17 mouse cellular contexts compared by ENCODE assay signal in genomic region chr14:34564646-34565045, GRCm38 (mm10). TPM values are rescaled to one million over a fixed set of nuclear protein-coding genes. Genes with fewer than 3 reads are reported as not detected.
A peak's percentile ranks its signal among the peaks of the same experiment; 100 is the strongest.
DNase-seq lines count a peak whose midpoint lies in the region; ATAC-seq lines count a peak whose summit lies in the region.
"Had no signal": no experiment of that assay in that cellular context is flagged by ENCODE, and none has a peak within 500 bp of the region (broad histone marks: within the 10 kb centered on the region; RNA-seq: fewer than 3 reads in every experiment).

No protein-coding gene starts in this region.

- 64% methylated on average over 5 of the region's 5 CpGs for WGBS in hindbrain, embryonic 13.5 days

- H3K9me3 ChIP-seq in hindbrain, embryonic 13.5 days = no peaks in the 10 kb centered on the region
- H3K9me3 ChIP-seq: forebrain, embryonic 12.5 days; midbrain, embryonic 13.5 days; neural tube, embryonic 13.5 days had no signal

- H3K27me3 ChIP-seq in hindbrain, embryonic 13.5 days = 0 out of 2 replicates have a peak, but pooled peaks cover 13% of the 10 kb centered on the region
- H3K27me3 ChIP-seq: neural tube, embryonic 13.5 days had no signal

- H3K27ac ChIP-seq in hindbrain, embryonic 13.5 days = no peak overlapping the region
- H3K27ac ChIP-seq: forebrain, embryonic 12.5 days; midbrain, embryonic 13.5 days; neural tube, embryonic 13.5 days had no signal

- intact Hi-C loops in gastrocnemius, postnatal 14 days (cut with DNase I; ENCODE audit: low total_unique reads) = no loop called here
- intact Hi-C loops in gastrocnemius, postnatal 36 days (cut with DNase I) = no loop called here
- intact Hi-C loops in heart, postnatal 25 days (cut with DNase I) = loop anchor here (5.0 kb wide), 1 partner anchor 107 kb away; no protein-coding TSS in a partner anchor

- peaks cover 6% of the 10 kb centered on the region for H3K4me1 ChIP-seq in hindbrain, embryonic 13.5 days (replicated peaks)
- H3K4me1 ChIP-seq: midbrain, embryonic 13.5 days had no signal

- no peak for ATAC-seq in hindbrain, embryonic 13.5 days (ENCODE audit: low FRiP score)
- ATAC-seq: midbrain, embryonic 13.5 days had no signal

- H3K4me2 ChIP-seq in hindbrain, embryonic 13.5 days = no peak overlapping the region
- H3K4me2 ChIP-seq: forebrain, embryonic 12.5 days; midbrain, embryonic 13.5 days; neural tube, embryonic 13.5 days had no signal

- no peak overlapping the region for H3K9ac ChIP-seq in hindbrain, embryonic 13.5 days
- H3K9ac ChIP-seq: forebrain, embryonic 12.5 days; midbrain, embryonic 13.5 days; neural tube, embryonic 13.5 days had no signal

- peak; percentile 61 for DNase-seq in gastrocnemius, postnatal 14 days
- DNase-seq in gastrocnemius, postnatal 36 days = no peak
- DNase-seq in fibroblast of lung, adult 2 months (ENCODE audit: low read depth) = peak; percentile 56
- peak; percentile 79 for DNase-seq in heart, postnatal 25 days (ENCODE audit: low spot score)
- DNase-seq in lung, postnatal 4 days = peak; percentile 26 to 69
- DNase-seq in left cerebral cortex, adult 8-10 months (ENCODE audit: low spot score in 2 of 2) = no peak
- no peak for DNase-seq in right cerebral cortex, adult 2 months (ENCODE audit: low spot score in 2 of 2)
- DNase-seq: cerebellum, adult 2 months; embryo, embryonic 11 days; kidney, adult 18-20 months; left cerebral cortex, postnatal 4 days had no signal

- H3K4me3 ChIP-seq in hindbrain, embryonic 13.5 days = no peak overlapping the region
- H3K4me3 ChIP-seq: forebrain, embryonic 12.5 days; midbrain, embryonic 13.5 days; neural tube, embryonic 13.5 days had no signal

- no peaks in the 10 kb centered on the region for H3K36me3 ChIP-seq in hindbrain, embryonic 13.5 days
- H3K36me3 ChIP-seq: forebrain, embryonic 12.5 days; midbrain, embryonic 13.5 days; neural tube, embryonic 13.5 days had no signal

RNA-seq across cellular contexts. Expression of gene Ldb3, which starts 23.8 kb away (rescaled TPM):
- 1,000 to 10,000 TPM; 1,741 to 1,856 TPM for total RNA-seq in gastrocnemius, postnatal 14 days (2021)
- 1,000 to 10,000 TPM; 2,135 to 2,411 TPM for total RNA-seq in gastrocnemius, postnatal 36 days (2021)
- 1,000 to 10,000 TPM; 1,007 to 1,096 TPM for total RNA-seq in heart, postnatal 25 days (2021)
- 0.50 and 0.56 TPM in 2 replicates for polyA plus RNA-seq in hindbrain, embryonic 13.5 days (2015; fragmentation: Nextera tagmentation; extraction: Ambion mirVana)
- total RNA-seq in left cerebral cortex, adult 8-10 months (2022) = 1 to 10 TPM; 4.8 to 5.4 (median 5.2) TPM

RNA-seq across cellular contexts. Expression of gene Opn4, which starts 35.3 kb away (rescaled TPM):
- not detected for total RNA-seq in gastrocnemius, postnatal 14 days (2021)
- not detected for total RNA-seq in gastrocnemius, postnatal 36 days (2021)
- total RNA-seq in heart, postnatal 25 days (2021) = 1 to 10 TPM; 2.6 to 2.9 TPM
- not detected in 2 replicates for polyA plus RNA-seq in hindbrain, embryonic 13.5 days (2015; fragmentation: Nextera tagmentation; extraction: Ambion mirVana)
- total RNA-seq in left cerebral cortex, adult 8-10 months (2022) = not detected
- total RNA-seq: gastrocnemius, adult 8-10 months; left cerebral cortex, postnatal 4 days had no signal
- polyA plus RNA-seq: neural tube, embryonic 13.5 days had no signal

RNA-seq across cellular contexts. Expression of gene 9230112D13Rik, which starts 42.0 kb away (rescaled TPM):
- not detected for total RNA-seq in gastrocnemius, postnatal 14 days (2021)
- not detected for total RNA-seq in gastrocnemius, postnatal 36 days (2021)
- total RNA-seq in heart, postnatal 25 days (2021) = not detected
- not detected in 2 replicates for polyA plus RNA-seq in hindbrain, embryonic 13.5 days (2015; fragmentation: Nextera tagmentation; extraction: Ambion mirVana)
- total RNA-seq in left cerebral cortex, adult 8-10 months (2022) = not detected
- total RNA-seq: gastrocnemius, adult 8-10 months; left cerebral cortex, postnatal 4 days had no signal
- polyA plus RNA-seq: cerebellum, adult 2 months; forebrain, embryonic 12.5 days; liver, embryonic 16.5 days; midbrain, embryonic 13.5 days; neural tube, embryonic 13.5 days had no signal

Comparison
In these comparisons a context has a peak if more than half of its experiments do, and no peak if none do; other contexts are left out.
1. DNase-seq: peak in gastrocnemius, postnatal 14 days (single experiment), fibroblast of lung, adult 2 months (single experiment), heart, postnatal 25 days (single experiment) and lung, postnatal 4 days (2 of 2); none in gastrocnemius, postnatal 36 days (0 of 2), left cerebral cortex, adult 8-10 months (0 of 2) and right cerebral cortex, adult 2 months (0 of 2).
2. RNA of gene Ldb3, which starts 23.8 kb away (total RNA-seq): 2,135 to 2,411 TPM in gastrocnemius, postnatal 36 days, 1,741 to 1,856 TPM in gastrocnemius, postnatal 14 days and 1,007 to 1,096 TPM in heart, postnatal 25 days; 4.8 to 5.4 TPM in left cerebral cortex, adult 8-10 months; every median in the first group is over 100 times any median in the second.